Mouse (Mus musculus) thymus, postnatal 25 days (tissue): ENCODE data around the gene Washc4.

Source experiments
- DNase-seq: peaks from one replicate; pipeline ENCODE4 v3.0.0; 2022

Washc4 gene

GRCm38 (mm10) chr10:83639881-83640386 is 96.4 kb downstream of the Washc4 start:
- no peak for DNase-seq

- DNase-seq, result no peak
These were observed 98.1 kb downstream of the Washc4 start for GRCm38 (mm10) chr10:83641641-83642040.

GRCm38 (mm10) chr10:83644167-83644566 is 100.6 kb downstream of the Washc4 start:
- no peak for DNase-seq

- DNase-seq, result no peak
These were observed 101.5 kb downstream of the Washc4 start for GRCm38 (mm10) chr10:83644865-83645715.

- DNase-seq, result no peak
These were observed 102.1 kb downstream of the Washc4 start for GRCm38 (mm10) chr10:83645716-83645990.
